Mouse (Mus musculus) forebrain, embryonic 11.5 days (tissue): ENCODE results near the gene Slc25a12. TPM values are rescaled to one million over a fixed set of nuclear protein-coding genes. Genes with fewer than 3 reads are reported as not detected.

Source experiments
- ATAC-seq: fragments of 200-750 bp; cut with Nextera tagmentation; replicated peaks from 2 replicates; pipeline ENCODE4 v1.8.0; 2017; ENCODE audit warnings: moderate TSS enrichment; ENCODE audit not compliant: low FRiP score
- DNase-seq: peaks from one replicate; pipeline ENCODE4 v3.0.0-alpha.2; 2017; ENCODE audit warnings: low spot score
- H3K27ac ChIP-seq: fragments of 300-500 bp; sonication (generic); 2 replicates; pipeline ENCODE4 v1.5.1; 2014; ENCODE audit warnings: low read depth, low read length
- H3K27me3 ChIP-seq: fragments of 300-500 bp; sonication (generic); 2 replicates; pipeline ENCODE4 v1.6.1; 2014; ENCODE audit warnings: mild to moderate bottlenecking, low read length, mixed read lengths; ENCODE audit not compliant: control insufficient read depth, insufficient read depth
- H3K36me3 ChIP-seq: fragments of 300-500 bp; sonication (generic); 2 replicates; pipeline ENCODE4 v1.6.1; 2014; ENCODE audit warnings: mild to moderate bottlenecking, low read length, moderate library complexity, mixed read lengths; ENCODE audit not compliant: control insufficient read depth, insufficient read depth
- H3K4me1 ChIP-seq: fragments of 300-500 bp; sonication (generic); replicated peaks from 2 replicates; pipeline ENCODE4 v1.6.1; 2014; ENCODE audit warnings: low read length, mixed read lengths; ENCODE audit not compliant: control insufficient read depth, insufficient read depth
- H3K4me2 ChIP-seq: fragments of 300-500 bp; sonication (generic); 2 replicates; pipeline ENCODE4 v1.6.1; 2014; ENCODE audit warnings: low read depth, mild to moderate bottlenecking, low read length, moderate library complexity, mixed read lengths; ENCODE audit not compliant: severe bottlenecking
- H3K4me3 ChIP-seq: fragments of 300-500 bp; sonication (generic); 2 replicates; pipeline ENCODE4 v1.5.1; 2014; ENCODE audit warnings: low read depth, low read length
- H3K9ac ChIP-seq: fragments of 300-500 bp; sonication (generic); 2 replicates; pipeline ENCODE4 v1.6.1; 2014; ENCODE audit warnings: low read length
- H3K9me3 ChIP-seq: fragments of 300-500 bp; sonication (generic); 2 replicates; pipeline ENCODE4 v1.6.1; 2016; ENCODE audit warnings: low read length, mixed read lengths; ENCODE audit not compliant: control insufficient read depth
- WGBS: fragments of 180-500 bp; shearing (Covaris S2); extraction: QIAGEN DNeasy Blood & Tissue Kit; methylation state at CpG from one replicate; pipeline ENCODE4 v1.1.7; 2014; 5-methylcytosine and 5-hydroxymethylcytosine counted together
- polyA plus RNA-seq: library from polyadenylated mRNA; unstranded; fragments of >200 nt; fragmentation: Nextera tagmentation; extraction: Ambion mirVana; gene quantifications from 2 replicates; pipeline ENCODE4 v1.2.1, GENCODE M21; 2014

The Slc25a12 gene
- polyA plus RNA-seq, 1 experiment from 2014 or later, result 50.6 TPM

DNA sequence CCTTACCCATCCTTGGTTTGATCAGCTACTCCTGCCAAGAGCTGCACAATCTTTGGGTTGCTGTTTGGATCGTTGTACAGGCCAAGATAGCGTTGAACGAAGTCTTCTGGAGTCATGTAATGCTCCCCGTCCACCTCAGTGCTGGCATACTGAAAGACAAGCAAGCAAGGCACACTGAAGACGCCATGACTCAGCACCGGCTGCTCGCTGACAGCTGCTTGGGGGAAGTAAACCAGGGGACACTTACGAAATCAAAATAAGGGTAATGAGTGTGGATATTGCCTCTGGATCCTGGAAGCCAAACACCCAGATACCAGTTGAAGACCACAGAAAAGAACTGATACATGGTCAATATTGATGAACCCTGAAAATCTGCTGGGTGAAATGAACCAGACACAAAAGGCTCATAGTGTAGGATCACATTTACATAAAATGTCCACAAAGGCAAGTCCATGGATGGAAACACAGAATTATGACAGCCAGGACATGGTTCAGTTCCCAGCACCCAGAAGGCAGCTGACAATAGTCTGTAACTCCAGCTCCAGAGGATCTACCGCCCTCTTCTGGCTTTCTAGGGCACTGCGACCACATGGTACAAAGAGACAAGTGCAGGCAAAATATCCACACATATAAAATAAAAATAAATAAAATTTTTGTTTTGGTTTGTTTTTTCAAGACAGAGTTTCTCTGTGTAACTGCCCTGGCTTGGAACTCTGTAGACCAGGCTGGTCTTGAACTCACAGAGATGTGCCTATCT lies 23.5 kb downstream of the Slc25a12 start:
- no peaks in the 10 kb centered on the region for H3K27me3 ChIP-seq
- no peak overlapping the region for H3K9ac ChIP-seq
- no peak overlapping the region for H3K27ac ChIP-seq
- no peak for ATAC-seq
- H3K36me3 ChIP-seq, result no peaks in the 10 kb centered on the region
- H3K4me2 ChIP-seq, result no peak overlapping the region
- 95% methylated on average over 10 of the region's 10 CpGs for WGBS
- DNase-seq, result no peak
- no peaks in the 10 kb centered on the region for H3K4me1 ChIP-seq
- H3K4me3 ChIP-seq, result no peak overlapping the region
- H3K9me3 ChIP-seq, result no peaks in the 10 kb centered on the region; the same call in 1 of the 2 replicates

DNA sequence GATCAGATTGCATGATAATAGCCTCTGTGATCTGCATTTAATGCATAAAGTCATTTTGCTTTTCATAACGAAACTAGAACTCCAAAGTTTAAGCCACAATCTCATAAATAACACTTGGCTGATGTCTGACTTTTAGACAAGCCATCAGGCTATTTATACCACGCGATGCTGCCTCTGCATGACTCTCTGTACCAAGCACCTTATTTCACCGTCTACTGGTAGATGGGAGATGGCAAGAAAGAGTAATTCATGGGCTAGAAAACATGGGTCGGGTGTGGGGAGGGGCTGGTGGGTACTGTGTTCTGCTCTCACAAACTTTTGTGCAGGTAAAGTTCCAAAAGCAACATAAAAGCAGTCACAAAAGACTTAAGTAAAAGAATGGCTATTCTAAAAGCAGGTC lies 27.4 kb downstream of the Slc25a12 start:
- ATAC-seq (no peak), DNase-seq (no peak)
- Histone ChIP-seq H3K9me3 (no peaks in the 10 kb centered on the region; the same call in 1 of the 2 replicates), H3K4me3 (no peak overlapping the region), H3K27me3 (no peaks in the 10 kb centered on the region), H3K27ac (no peak overlapping the region), H3K9ac (no peak overlapping the region), H3K4me1 (no peaks in the 10 kb centered on the region), H3K36me3 (no peaks in the 10 kb centered on the region), H3K4me2 (no peak overlapping the region)
- 91% methylated on average over 5 of the region's 5 CpGs for WGBS

- Histone ChIP-seq H3K27me3 (no peaks in the 10 kb centered on the region), H3K9ac (no peak overlapping the region), H3K4me2 (no peak overlapping the region), H3K4me1 (no peaks in the 10 kb centered on the region), H3K9me3 (no peaks in the 10 kb centered on the region), H3K36me3 (no peaks in the 10 kb centered on the region), H3K27ac (no peak overlapping the region), H3K4me3 (no peak overlapping the region)
- ATAC-seq (no peak), DNase-seq (no peak)
- WGBS, result 87% methylated on average over 12 of the region's 12 CpGs
These were observed 29.3 kb downstream of the Slc25a12 start for GRCm38 (mm10) chr2:71338145-71338796.

- no peak overlapping the region for H3K4me2 ChIP-seq
- H3K4me3 ChIP-seq, result no peak overlapping the region
- ATAC-seq, result no peak
- no peak for DNase-seq
- no peak overlapping the region for H3K27ac ChIP-seq
- no peak overlapping the region for H3K9ac ChIP-seq
- no peaks in the 10 kb centered on the region for H3K9me3 ChIP-seq
- no peaks in the 10 kb centered on the region for H3K36me3 ChIP-seq
- no peaks in the 10 kb centered on the region for H3K4me1 ChIP-seq
- WGBS, result 92% methylated on average over 6 of the region's 6 CpGs
- no peaks in the 10 kb centered on the region for H3K27me3 ChIP-seq
These were observed 30.9 kb downstream of the Slc25a12 start for GRCm38 (mm10) chr2:71336631-71337030.

DNA sequence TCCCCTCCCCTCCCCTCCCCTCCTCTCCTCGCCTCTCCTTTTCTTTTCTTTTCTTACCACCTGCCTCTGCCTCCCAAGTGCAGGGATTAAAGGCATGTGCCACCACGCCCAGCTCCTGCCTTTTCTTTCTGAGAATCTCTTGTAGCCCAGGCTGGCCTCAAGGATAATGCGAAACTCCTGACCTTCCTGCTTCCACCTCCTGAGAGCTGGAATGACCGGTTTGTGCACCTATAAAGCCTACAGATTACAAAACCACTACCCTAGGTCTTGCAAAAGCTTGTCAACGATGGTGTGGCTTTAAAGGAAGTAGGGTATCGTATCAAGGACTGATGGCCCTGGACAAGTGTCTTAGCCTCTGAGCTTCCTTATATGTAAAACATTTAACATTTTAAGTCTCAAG lies 31.3 kb downstream of the Slc25a12 start:
- DNase-seq (no peak), ATAC-seq (no peak)
- no peaks in the 10 kb centered on the region for H3K36me3 ChIP-seq
- H3K27me3 ChIP-seq, result no peaks in the 10 kb centered on the region
- no peaks in the 10 kb centered on the region for H3K4me1 ChIP-seq
- no peak overlapping the region for H3K4me3 ChIP-seq
- 80% methylated on average over 5 of the region's 6 CpGs for WGBS
- no peak overlapping the region for H3K9ac ChIP-seq
- H3K27ac ChIP-seq, result no peak overlapping the region
- H3K4me2 ChIP-seq, result no peak overlapping the region
- no peaks in the 10 kb centered on the region for H3K9me3 ChIP-seq

GRCm38 (mm10) chr2:71333986-71334822 lies 33.3 kb downstream of the Slc25a12 start:
- Histone ChIP-seq H3K9ac (no peak overlapping the region), H3K36me3 (no peaks in the 10 kb centered on the region), H3K4me2 (no peak overlapping the region), H3K27ac (no peak overlapping the region), H3K27me3 (no peaks in the 10 kb centered on the region), H3K9me3 (no peaks in the 10 kb centered on the region), H3K4me3 (no peak overlapping the region), H3K4me1 (no peaks in the 10 kb centered on the region)
- no peak for DNase-seq
- WGBS, result 93% methylated on average over 22 of the region's 22 CpGs
- ATAC-seq, result no peak

DNA sequence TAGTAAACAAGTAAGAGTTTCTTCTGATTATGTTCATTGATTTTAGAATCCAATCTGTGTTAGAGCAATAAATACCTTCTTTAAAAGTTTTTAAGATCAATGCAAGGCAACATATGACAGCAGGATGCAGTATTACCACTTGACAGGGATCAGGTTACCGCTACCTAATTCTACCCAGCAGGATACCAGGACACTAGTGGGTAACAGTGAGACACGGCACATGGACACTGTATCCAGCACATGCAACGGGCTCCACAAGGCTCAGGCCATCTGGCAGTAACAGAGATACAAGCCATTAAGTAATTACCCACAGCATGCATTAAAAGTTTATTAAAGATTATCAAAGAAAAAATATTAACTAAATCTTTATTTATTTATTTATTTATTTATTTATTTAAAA lies 37.8 kb downstream of the Slc25a12 start:
- 88% methylated on average over 3 of the region's 3 CpGs for WGBS
- Histone ChIP-seq H3K27me3 (no peaks in the 10 kb centered on the region), H3K9ac (no peak overlapping the region), H3K4me1 (no peaks in the 10 kb centered on the region), H3K27ac (no peak overlapping the region), H3K4me3 (no peak overlapping the region), H3K36me3 (no peaks in the 10 kb centered on the region), H3K4me2 (no peak overlapping the region), H3K9me3 (no peaks in the 10 kb centered on the region)
- no peak for ATAC-seq
- DNase-seq, result no peak

- H3K4me2 ChIP-seq, result no peak overlapping the region
- ATAC-seq, result no peak
- no peak overlapping the region for H3K9ac ChIP-seq
- no peaks in the 10 kb centered on the region for H3K36me3 ChIP-seq
- no peak for DNase-seq
- no peaks in the 10 kb centered on the region for H3K27me3 ChIP-seq
- no peaks in the 10 kb centered on the region for H3K9me3 ChIP-seq
- no peak overlapping the region for H3K27ac ChIP-seq
- 66% methylated on average over 15 of the region's 15 CpGs for WGBS
- no peaks in the 10 kb centered on the region for H3K4me1 ChIP-seq
- no peak overlapping the region for H3K4me3 ChIP-seq
These were observed 39.0 kb downstream of the Slc25a12 start for GRCm38 (mm10) chr2:71328391-71329160.
